Mouse (Mus musculus) left cerebral cortex, postnatal 25 days (tissue): ENCODE results near the gene Slc3a1. TPM values are rescaled to one million over a fixed set of nuclear protein-coding genes. Genes with fewer than 3 reads are reported as not detected.
A peak's percentile ranks its signal among the peaks of the same experiment; 100 is the strongest.

Experiments
- DNase-seq, 2 experiments: peaks; one replicate each; pipeline ENCODE4 v3.0.0; 2022; ENCODE audit warnings: low spot score in 2 of 2, mixed read lengths in 1 of 2
- intact Hi-C: fragments of 180-260 bp; cut with DNase I; formaldehyde crosslinking; loops from one replicate; pipeline ENCODE4 v1.15.1; 2025
- total RNA-seq, 2 experiments: library from RNA; stranded (reverse); gene quantifications; 2 replicates each; pipeline ENCODE4 v1.2.3; 2021

The Slc3a1 gene
- total RNA-seq, 2 experiments from 2014 or later, result 0.27 to 0.30 TPM

DNA sequence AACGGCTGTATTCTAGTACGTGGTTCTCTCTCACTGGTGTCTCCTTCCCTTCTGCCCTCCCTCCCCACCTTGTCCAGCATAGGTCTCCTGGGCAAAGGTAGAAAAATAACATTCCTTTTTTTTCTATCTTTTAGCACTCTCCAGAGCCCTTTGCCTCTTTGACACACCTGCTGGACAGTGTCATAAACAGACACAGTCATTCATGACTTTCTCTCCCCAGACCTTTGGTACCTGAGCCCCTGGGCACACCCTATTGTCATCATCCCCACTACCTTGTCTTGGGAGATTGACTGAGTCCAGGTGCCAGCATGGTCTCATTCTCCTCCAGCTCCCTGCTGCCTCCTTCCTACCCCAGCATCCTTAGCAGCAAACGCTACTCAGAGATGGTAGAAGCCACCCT, 4.9 kb downstream of the Slc3a1 start:
- intact Hi-C loops, result loop anchor here (10.0 kb wide), 1 partner anchor 602 kb away; no protein-coding TSS in a partner anchor
- DNase-seq, result no peak

DNA sequence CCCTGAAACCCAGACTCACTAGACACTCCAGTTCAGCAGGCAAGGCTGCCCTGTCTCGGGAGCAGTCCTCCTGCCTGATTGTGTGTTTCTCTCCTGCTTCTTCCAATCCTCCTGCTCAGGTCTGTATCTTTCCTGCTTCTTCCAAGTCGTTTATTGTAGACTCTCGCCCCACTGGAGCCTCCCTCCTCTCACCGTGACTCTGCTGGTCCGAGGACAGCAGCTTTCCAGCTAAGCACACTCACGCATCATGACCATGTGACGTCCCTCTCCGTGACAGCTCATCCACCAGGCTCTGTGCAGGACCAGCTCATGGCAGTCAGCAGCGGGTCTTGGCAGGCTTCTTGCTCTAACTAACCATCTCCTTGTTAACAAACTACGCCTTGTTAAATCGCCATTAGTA, 5.9 kb downstream of the Slc3a1 start:
- intact Hi-C loops, result loop anchor here (10.0 kb wide), 1 partner anchor 601 kb away; no protein-coding TSS in a partner anchor
- DNase-seq, result peak; percentile 20 to 65

DNA sequence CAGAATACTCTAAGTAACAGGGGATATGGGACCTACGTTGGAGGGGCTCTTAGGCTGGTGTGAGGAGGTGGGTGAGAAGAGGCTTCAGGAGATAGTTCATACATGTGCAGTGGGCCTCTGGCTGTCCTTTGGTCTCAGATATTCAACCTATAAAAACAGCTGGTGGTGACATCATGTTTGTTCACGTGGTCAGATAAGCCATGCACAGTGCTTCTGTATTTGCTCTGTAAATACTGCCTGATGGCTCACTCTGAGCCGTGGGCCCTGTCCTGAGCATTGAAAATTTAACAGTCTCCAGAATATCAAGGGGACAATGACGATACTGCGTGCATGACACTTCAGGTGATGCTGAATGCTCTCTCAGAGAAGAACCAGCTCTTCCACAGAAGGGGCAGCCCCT, 9.7 kb downstream of the Slc3a1 start:
- intact Hi-C loops, result loop anchor here (10.0 kb wide), 1 partner anchor 597 kb away; no protein-coding TSS in a partner anchor
- no peak for DNase-seq

DNA sequence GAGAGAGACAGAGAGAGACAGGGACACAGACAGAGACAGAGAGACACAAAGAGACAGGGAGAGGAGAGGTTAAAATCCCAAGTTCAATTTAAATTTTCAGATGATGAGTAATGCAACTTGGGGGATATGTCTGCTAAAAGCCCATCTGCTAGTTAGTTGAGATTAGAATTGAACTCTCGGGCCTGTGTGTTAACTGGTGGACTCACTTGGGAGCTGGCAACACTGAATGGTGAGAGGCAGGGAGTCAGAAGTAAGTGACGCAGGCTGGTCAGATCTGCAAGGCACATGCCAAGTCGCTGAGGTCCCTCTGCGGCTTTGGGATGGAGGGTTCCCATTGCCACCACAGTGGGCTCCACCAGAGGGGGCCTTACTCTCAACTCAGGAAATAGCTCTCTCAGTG, 10.1 kb downstream of the Slc3a1 start:
- intact Hi-C loops, result loop anchor here (10.0 kb wide), 1 partner anchor 596 kb away; no protein-coding TSS in a partner anchor
- DNase-seq, result no peak

DNA sequence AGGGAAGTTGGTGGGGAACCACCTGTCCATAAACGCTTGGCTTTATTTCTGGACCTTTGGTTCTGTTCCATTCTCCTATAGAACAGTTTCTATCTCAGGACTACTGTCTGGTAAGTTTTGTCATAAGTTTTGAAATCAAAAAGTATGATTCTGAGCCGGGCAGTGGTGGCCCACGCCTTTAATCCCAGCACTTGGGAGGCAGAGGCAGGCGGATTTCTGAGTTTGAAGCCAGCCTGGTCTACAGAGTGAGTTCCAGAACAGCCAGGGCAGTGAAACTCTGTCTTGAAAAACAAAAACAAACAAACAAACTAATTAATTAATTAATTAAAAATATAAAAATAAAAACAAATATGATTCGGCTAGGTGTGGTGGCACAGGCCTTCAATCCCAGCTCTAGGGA, 10.6 kb downstream of the Slc3a1 start:
- intact Hi-C loops, result loop anchor here (10.0 kb wide), 1 partner anchor 596 kb away; no protein-coding TSS in a partner anchor
- DNase-seq, result no peak

DNA sequence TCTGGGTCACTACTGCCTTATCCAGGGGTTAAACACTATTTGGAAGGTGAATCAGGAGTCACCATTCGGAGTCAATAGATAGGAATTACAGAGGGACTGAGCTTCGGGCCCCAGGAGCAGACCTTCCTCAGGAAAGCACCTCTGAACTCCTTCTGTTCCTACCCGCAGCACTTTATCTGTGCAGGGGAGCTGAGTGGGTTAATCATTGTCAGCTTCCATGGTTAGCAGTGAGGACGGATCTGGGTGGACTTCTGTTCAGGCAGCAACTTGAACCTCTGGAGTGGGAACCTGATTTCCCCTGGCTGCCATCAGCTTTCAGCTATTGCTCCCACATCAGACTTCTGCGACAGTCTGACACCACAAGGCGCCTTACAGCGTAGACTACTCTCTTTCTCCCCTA, 12.7 kb downstream of the Slc3a1 start:
- intact Hi-C loops, result no loop called here
- no peak for DNase-seq

DNA sequence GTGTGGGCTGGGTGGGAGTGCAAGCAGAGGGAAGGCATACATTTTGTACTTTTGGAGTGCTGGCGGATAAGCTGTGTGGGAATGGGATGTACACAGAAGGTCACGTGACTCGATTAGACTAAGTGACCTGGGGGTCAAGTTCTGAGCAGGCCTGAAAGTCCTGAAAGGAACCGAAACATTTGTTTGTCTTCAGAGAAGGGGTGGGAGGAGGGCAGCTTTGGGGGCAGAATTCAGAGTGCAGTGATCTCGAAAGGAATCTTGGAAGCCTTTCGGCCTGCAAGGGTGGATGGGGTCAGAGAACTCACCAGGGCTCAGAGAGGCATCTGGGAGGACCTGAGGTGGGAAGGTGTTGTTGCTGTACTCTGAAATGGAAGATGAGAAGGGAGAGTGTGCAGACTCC, 14.2 kb downstream of the Slc3a1 start:
- DNase-seq, result no peak
- intact Hi-C loops, result no loop called here

DNA sequence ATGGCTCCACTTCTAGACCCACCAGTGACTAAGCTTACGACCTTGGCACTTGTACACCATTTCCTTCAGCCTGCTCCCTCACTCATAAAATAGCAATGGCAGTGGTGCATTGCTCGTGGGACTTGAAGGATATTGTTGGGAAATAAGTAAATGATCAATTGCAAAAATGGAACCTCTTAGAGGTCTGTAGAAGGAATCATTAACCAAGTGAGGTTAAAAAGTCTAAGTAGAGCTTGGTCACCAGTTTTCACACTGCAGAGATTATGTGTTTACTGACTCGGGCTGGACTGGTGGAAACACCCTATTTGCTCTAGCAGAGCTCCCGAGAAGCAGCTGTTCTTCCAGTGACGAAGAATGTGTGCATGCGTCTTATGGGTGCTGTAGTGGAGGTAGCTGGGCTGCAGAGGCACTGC, 15.2 kb downstream of the Slc3a1 start:
- intact Hi-C loops, result no loop called here
- DNase-seq, result no peak

DNA sequence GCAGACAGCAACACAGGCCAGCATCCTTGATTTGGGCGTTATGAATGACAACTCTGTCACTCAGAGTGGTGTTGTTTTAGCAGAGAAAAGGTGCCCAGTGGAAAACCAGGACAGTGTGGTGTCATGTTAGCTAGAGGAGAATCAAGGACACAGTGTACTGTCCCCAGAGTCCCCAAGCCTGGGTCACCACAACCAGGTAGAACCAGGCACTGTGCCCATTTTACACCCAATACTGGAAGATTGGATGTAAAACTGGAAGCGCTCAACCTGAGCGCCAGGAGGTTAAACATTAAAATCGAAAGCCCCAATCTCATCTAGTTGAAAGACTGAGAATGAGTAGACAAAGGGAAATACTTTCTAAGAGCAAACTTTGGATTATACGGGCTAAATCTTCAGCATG, 16.3 kb downstream of the Slc3a1 start:
- intact Hi-C loops, result no loop called here
- no peak for DNase-seq

DNA sequence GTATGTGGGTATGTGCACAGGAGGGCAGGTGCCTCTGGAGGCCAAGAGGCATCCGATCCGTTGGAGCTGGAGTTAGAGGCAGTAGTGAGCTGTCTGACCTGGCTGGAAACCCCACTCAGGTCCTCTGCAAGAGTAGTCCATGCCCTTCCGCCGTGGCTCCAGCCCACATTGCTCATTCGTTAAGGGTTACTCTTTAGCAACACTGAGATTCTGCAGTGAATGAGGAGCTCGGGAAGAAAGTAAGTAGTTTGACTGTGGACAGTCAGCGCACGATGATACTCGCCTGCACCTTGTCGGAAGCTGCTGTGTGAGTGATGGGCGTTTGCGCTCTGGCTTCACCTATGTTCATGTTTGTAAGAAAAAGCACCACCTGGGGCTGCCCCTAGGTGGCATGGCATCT, 17.0 kb downstream of the Slc3a1 start:
- no peak for DNase-seq
- intact Hi-C loops, result no loop called here

DNA sequence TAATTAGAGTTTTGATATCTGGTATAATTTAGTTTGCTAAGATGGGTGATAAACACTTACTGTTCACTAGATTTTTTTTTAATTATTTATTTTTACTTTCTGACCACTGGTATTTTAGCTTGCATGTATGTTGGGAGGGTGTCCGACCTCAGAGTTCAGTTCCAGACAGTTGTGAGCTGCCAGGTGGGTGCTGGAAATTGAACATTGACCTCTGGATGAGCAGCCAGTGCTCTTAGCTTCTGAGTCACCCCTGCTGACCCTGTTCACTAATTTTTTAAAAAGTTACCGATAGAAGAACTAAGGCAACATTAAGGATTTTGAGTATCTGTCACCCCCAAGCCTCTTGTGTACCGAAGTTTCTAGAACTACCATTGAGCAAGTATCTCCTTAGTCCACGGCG, 20.2 kb downstream of the Slc3a1 start:
- intact Hi-C loops, result no loop called here
- no peak for DNase-seq

DNA sequence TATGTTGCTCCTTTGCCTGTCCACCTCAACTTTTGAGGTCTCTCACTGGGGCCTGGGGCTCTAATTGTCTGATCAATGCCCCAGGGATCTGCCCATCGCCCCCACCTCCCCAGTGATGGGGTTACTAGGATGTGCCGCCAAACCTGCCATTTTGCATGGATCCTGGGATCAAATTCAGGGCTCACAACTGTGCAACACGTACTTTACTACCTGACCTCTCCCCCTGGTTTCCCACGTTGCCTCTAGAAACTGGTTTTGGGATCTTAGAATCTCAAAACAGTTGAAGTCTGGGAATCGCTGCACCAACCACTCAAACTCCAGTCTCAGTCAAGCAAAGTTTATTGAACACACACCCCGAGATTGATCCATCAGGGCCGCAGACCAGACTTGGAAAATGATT, 30.1 kb downstream of the Slc3a1 start:
- intact Hi-C loops, result no loop called here

DNA sequence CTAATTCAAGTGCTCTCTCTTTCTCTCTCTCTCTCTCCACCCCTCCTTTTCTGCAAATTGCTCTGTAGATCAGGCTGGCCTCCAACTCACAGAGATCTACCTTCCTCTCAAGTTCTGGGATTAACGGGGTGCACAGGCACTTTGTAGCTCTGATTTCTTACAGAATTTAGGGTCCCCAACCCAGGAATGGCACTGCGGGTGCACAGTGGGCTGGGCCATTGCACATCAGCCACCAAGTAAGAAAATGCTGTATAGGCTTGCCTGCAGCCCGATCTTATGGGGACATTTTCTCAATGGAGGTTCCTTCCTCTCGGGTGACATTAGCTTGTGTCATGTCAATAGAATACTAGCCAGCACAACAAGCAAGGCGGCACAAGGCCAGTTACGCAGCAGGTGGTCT, 31.0 kb downstream of the Slc3a1 start:
- intact Hi-C loops, result no loop called here
- no peak for DNase-seq

More for the DNA sequence above, 30.1 kb downstream of the Slc3a1 start:
- DNase-seq, result no peak

DNA sequence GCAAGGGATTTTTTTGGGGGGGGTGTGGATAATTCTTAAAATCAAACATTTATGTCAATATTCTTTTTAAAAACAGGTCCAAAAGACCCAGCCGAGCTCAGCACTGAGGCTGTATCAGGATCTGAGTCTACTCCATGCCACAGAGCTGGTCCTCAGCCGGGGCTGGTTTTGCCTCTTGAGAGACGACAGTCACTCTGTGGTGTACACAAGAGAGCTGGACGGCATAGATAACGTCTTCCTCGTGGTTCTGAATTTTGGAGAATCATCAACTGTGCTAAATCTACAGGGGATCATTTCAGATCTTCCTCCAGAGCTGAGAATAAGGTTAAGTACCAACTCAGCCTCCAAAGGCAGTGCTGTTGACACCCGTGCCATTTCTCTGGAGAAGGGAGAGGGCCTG, 35.4 kb downstream of the Slc3a1 start:
- DNase-seq, result no peak
- intact Hi-C loops, result loop anchor here (5.0 kb wide), 1 partner anchor 226 kb away; no protein-coding TSS in a partner anchor

DNA sequence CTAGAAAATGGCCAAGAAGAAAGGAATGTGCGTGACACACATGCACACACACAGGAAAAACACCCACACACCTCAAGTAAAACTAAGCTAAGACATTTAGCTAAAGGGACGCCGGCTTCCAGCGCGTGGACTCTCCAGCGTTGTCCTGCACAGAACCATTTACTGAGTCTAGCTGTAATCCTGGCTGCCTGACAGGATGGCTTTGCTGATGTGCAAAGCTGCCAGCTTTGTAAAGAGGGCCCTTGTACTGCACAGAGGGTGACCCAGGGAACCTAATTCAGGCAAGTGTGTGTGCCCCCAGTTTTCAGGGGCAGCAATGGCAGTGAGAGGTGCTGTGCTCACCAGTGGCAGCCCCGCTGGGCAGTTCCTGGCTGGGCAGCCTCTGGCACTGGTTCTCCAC, 39.2 kb downstream of the Slc3a1 start:
- peak; percentile 27 to 39 for DNase-seq
- intact Hi-C loops, result no loop called here

DNA sequence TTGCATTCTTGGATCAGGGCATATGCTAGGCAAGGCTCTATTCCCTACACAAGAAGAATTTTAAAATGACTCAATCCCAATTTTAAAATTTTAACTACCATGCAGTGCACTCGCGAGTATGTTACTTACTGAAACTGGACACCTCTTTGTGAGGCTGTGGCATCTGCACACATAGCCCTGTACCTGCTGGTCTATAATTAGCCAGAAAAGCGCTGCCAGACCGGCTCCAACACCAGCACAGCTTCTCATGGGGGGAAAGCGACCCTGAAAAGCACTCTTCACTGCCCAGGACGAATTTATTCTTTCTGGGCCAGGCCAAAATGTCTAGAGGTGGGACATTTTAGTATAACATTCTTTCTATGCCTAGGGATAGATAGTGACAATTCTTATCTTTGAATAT, 42.5 kb downstream of the Slc3a1 start:
- intact Hi-C loops, result no loop called here

DNA sequence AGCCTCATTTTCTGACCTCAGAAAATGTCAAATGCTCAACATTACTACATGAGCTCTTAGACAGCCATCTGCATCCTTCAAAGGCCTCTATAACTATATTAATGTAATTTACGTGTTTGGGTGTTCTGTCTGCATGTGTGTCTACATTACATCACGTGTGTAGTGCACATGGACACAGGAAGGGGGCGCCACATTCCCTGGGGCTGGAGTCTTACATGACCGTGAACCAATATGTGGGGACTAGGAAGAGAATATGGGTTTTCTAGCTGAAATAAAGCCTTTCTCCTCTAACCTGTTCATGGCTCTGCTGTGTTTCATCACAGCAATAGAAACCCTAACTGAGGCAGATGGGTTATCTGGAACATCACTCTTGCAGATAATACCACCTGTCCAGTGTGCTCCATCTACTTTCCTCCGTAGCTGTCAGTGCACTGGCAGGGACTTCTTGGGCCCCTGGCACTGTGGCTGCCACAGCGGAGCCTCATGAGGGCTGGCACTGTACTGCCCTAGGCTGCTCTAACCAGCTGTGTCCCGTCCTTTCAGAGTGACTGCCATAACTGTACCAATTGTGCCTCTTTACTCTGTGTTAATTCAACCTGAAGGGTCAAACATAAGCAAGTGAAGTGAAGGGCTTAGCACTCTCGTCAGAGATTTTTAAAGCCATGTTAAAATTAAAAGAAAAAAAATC, 43.1 kb downstream of the Slc3a1 start:
- no peak for DNase-seq
- intact Hi-C loops, result no loop called here

More for the DNA sequence above, 42.5 kb downstream of the Slc3a1 start:
- DNase-seq, result no peak

DNA sequence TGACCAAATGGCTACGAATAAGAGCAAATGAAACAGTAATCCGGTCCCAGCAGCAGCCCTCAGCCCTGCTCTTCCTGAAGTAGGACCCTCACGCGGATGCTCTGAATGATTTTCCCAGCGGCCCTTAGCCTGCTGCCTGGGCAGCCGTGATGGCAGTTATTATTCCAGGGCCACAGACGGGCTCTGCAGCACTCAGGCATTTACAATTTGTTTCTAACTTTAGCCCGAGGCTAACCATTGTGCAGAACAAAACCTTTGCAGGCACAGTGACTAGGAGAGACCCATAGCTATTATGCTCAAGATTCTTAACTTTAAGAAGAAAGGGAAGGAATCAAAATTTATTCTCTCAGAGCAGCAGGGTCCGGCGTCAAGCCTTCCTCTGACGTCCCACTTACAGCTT, 44.2 kb downstream of the Slc3a1 start:
- DNase-seq, result no peak
- intact Hi-C loops, result no loop called here

DNA sequence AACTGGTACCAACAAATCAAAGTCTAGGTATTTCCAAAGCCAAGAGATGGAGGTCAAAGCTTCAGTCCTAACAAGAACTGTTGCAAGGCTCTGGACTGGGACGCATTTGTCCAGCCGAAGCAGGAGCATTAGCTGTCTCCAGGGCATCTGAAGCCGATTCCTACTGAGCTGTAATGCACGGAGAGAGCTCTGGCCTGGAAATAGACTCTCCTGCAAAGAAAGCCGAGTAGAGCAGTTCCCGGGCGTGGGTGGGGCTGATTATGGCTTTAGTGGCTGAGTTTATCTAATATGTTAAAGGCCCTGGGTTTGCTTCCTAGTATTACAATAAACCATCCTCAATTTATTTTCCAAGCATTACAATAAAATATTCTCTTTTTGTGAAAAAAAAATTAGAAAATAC, 45.0 kb downstream of the Slc3a1 start:
- intact Hi-C loops, result no loop called here
- DNase-seq, result peak in 1 of 2 experiments; percentile 44

DNA sequence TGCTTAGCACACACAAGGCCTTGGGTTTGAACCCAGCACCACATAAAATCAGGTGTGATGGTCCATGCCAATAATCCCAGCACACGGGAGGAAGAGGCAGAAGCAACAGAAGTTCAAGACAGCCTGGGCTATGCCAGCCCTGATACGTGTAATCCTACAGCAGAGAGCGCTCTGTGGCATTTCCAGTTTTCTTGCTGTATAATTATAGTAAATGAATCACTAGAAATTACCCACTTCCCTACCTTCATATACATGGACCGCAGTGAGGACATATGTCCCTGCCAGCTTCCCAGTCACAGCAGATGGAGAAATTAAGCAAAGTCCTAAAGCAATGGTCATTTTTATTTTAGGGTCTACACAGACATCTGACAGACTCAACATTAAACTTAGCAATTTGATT, 45.9 kb downstream of the Slc3a1 start:
- intact Hi-C loops, result no loop called here
- DNase-seq, result peak in 1 of 2 experiments; percentile 49

DNA sequence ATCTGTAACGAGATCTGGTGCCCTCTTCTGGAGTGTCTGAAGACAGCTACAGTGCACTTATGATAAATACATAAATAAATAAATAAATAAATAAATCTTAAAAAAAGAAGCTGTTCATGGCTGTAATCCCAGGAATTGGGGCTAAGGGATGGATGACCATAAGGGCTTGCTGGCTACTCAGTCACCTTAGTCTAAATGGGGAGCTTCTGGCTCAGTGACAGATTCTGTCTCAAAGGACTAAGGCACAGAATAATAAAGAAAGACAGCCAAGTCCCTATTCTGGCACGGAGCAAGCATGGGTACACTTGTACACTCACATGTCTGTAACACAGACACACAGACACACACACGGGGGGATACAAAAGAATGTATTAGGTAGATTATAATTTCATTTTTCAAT, 51.1 kb downstream of the Slc3a1 start:
- no peak for DNase-seq
- intact Hi-C loops, result no loop called here

DNA sequence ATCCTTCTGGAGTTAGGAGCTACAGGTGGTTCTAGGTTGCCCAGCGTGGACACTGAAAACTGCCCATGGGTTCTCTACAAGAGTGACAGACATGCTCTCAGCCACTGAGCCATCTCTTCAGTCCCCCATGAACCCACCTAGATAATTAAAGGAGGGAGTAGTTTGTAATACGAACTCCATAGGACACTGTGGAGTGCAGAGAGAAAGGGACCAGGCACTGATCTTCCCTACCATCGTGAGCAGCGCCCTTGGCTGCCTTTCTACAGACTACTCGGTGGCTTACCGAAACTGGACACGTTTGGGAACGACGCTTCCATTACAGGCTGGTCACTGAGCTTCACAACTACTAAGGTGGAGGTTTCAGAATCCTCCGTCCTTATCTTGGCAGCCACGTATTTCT, 52.6 kb downstream of the Slc3a1 start:
- no peak for DNase-seq
- intact Hi-C loops, result no loop called here
